Mouse (Mus musculus): Measurements from ENCODE around the gene Me3. TPM values are rescaled to one million over a fixed set of nuclear protein-coding genes. Genes with fewer than 3 reads are reported as not detected.

The Me3 gene
- polyA plus RNA-seq, 1 experiment from 2014 or later: 0.17 TPM

DNA sequence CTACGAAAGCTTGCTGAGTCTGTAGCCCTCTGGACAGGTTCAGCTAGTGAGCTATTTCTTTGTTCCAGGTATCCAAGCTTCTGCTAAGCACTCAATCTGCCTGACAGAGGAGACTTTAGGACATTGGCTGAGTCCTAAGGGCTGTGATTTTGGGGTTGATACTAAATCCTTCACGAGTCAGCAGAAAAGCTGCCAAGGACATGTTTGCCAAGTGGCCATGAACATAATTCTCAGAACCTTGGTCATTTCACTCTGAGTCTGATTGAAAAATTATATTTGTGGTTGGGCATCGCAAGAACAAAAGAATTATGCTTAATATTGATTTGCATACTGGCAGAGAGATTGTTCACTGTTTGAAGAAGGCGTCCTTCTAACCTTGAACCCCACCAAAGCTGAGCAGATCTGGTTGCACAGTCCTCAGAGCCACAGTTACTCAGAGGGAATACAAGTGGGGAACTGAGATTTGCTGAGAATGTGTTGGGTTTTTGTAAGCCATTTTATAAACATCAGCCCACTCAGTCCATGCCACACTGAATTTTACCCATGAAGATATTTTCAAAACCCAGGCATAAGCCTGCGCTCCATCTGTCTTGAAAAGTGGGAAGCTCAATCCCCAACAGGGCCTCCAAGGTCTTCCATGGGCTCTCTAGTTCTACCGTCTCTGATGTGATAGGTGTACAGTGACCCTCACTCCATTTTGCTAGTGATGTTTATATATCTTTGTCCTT is 39.1 kb downstream of the Me3 start:
- no peak overlapping the region for H3K4me2 ChIP-seq
- H3K4me1 ChIP-seq: no peaks in the 10 kb centered on the region
- no peaks in the 10 kb centered on the region for H3K9me3 ChIP-seq (replicated peaks)
- H3K36me3 ChIP-seq: no peaks in the 10 kb centered on the region
- H3K27me3 ChIP-seq (replicated peaks): no peaks in the 10 kb centered on the region
- 64% methylated on average over 6 of the region's 6 CpGs for WGBS (ENCODE audit: insufficient replicate concordance)
- no peak overlapping the region for H3K27ac ChIP-seq
- no peak overlapping the region for H3K9ac ChIP-seq
- ATAC-seq: no peak
- H3K4me3 ChIP-seq: no peak overlapping the region

DNA sequence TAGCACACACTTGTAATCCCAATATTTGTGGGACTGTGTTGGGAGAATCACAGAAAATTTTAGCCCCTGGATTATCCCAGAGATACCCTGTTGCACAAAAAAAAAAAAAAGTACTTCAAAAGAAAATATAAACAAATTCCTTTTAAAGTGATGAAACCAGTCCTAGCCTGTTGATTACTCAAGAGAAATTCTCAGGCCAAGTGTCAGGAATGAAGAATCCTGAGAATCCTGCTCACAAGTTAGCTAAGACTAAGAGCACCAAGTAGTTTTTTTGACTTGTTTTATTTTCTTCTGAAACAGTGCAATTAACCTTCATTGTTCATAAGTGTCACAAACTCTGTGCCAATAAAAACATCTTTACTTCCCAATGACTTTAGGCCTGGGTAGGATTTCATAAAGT is 44.0 kb downstream of the Me3 start:
- H3K9me3 ChIP-seq (replicated peaks): no peaks in the 10 kb centered on the region
- H3K27me3 ChIP-seq (replicated peaks): no peaks in the 10 kb centered on the region
- no peak overlapping the region for H3K4me3 ChIP-seq
- H3K36me3 ChIP-seq: no peaks in the 10 kb centered on the region
- no peak for ATAC-seq
- H3K9ac ChIP-seq: no peak overlapping the region
- no peak overlapping the region for H3K27ac ChIP-seq
- H3K4me2 ChIP-seq: no peak overlapping the region
- H3K4me1 ChIP-seq: no peaks in the 10 kb centered on the region

DNA sequence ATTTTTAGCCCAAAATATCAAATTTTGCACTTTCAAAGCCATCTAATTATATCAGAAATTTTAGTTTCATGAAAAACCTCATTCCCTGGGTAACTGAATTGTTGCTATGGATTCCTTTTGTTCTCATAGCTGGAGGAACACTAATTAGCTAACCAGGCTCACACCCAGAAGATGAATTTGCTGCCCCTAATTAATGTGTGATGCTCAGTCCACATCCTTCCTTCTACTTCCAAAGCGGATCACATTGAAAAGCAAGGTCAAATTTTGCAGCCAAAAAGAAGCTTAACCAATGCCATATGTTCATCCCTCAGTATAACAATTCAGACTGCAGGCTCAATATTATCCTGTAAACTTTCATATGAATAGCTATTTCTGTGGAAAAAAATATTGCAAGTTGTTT is 45.7 kb downstream of the Me3 start:
- Histone ChIP-seq H3K4me2 (no peak overlapping the region), H3K27ac (no peak overlapping the region), H3K9me3 (replicated peaks) (no peaks in the 10 kb centered on the region), H3K36me3 (no peaks in the 10 kb centered on the region), H3K4me3 (no peak overlapping the region), H3K27me3 (replicated peaks) (no peaks in the 10 kb centered on the region), H3K9ac (no peak overlapping the region), H3K4me1 (no peaks in the 10 kb centered on the region)
- no peak for ATAC-seq
- WGBS (ENCODE audit: insufficient replicate concordance): 63% methylated on average over 1 of the region's 1 CpGs

DNA sequence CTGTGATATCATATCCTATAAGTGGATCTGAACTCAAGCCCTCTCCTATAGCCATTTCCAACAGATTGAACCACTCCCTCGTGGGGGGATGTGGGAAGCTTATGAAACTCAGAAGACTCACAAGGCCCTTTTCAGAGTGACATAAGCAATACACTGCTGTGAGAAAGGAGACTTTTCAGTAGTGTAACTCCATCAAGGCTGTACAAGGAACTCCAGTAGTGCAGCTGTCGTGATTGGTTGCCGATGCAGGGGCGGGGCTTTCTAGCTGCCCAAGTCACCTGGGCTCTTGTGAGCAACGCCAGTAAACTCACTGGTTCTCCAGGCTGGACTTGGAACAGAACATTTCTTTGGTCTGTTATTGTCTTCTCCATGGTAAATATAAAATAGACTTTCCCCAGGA is 46.5 kb downstream of the Me3 start:
- no peak overlapping the region for H3K9ac ChIP-seq
- no peak overlapping the region for H3K4me2 ChIP-seq
- no peak overlapping the region for H3K27ac ChIP-seq
- WGBS (ENCODE audit: insufficient replicate concordance): 57% methylated on average over 5 of the region's 5 CpGs
- no peaks in the 10 kb centered on the region for H3K4me1 ChIP-seq
- H3K27me3 ChIP-seq (replicated peaks): no peaks in the 10 kb centered on the region
- H3K9me3 ChIP-seq (replicated peaks): no peaks in the 10 kb centered on the region
- no peak overlapping the region for H3K4me3 ChIP-seq
- H3K36me3 ChIP-seq: no peaks in the 10 kb centered on the region
- no peak for ATAC-seq

DNA sequence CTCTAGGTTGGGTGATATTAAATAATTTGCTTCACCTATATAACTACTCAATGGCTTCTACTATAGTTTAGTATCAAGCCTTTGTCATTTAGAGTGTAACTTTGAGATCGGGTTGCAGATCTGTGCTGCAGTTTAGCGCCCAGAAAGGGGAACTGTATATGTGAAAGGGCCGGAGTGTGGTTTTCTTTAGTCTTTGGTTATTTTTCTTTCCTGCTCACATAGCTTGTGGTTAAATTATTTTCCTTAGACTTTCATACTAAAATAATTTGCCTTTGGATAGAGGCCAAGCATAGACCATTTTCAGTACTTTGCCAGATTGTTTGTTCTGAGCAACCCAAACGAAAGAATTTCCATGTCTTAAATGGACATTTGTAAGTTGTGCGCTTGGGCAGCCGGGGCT is 46.9 kb downstream of the Me3 start:
- no peak overlapping the region for H3K4me2 ChIP-seq
- H3K27me3 ChIP-seq (replicated peaks): no peaks in the 10 kb centered on the region
- H3K4me1 ChIP-seq: no peaks in the 10 kb centered on the region
- H3K9ac ChIP-seq: no peak overlapping the region
- H3K4me3 ChIP-seq: no peak overlapping the region
- H3K36me3 ChIP-seq: no peaks in the 10 kb centered on the region
- 52% methylated on average over 6 of the region's 6 CpGs for WGBS (ENCODE audit: insufficient replicate concordance)
- H3K27ac ChIP-seq: no peak overlapping the region
- no peak for ATAC-seq
- no peaks in the 10 kb centered on the region for H3K9me3 ChIP-seq (replicated peaks)

DNA sequence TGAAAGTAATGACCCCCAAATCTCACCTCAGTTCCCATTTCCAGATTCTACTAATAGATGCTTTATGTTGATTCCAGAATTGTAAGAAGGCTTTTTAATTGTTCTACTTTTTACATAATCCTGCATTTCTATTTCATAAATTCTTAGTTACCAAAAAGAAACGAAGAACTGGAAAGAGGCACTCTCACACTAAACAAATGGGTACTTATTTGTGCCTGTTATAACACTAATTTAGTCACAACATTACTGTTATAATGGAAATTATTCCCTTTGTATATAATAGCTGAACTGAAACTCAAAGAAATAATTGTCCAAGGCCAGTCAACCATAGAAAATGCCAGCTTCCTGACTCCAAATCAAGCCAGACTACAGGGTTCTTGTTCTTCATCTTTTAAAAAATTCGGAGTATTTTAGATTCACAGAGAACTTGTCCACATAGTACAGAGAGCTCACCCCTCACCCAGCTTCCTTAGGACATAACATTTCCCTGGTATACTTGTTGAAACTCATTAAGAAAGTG is 47.5 kb downstream of the Me3 start:
- Histone ChIP-seq H3K36me3 (no peaks in the 10 kb centered on the region), H3K4me2 (no peak overlapping the region), H3K9ac (no peak overlapping the region), H3K27me3 (replicated peaks) (no peaks in the 10 kb centered on the region), H3K4me3 (no peak overlapping the region), H3K9me3 (replicated peaks) (no peaks in the 10 kb centered on the region), H3K4me1 (no peaks in the 10 kb centered on the region), H3K27ac (no peak overlapping the region)
- no peak for ATAC-seq
- WGBS (ENCODE audit: insufficient replicate concordance): 57% methylated on average over 2 of the region's 2 CpGs

DNA sequence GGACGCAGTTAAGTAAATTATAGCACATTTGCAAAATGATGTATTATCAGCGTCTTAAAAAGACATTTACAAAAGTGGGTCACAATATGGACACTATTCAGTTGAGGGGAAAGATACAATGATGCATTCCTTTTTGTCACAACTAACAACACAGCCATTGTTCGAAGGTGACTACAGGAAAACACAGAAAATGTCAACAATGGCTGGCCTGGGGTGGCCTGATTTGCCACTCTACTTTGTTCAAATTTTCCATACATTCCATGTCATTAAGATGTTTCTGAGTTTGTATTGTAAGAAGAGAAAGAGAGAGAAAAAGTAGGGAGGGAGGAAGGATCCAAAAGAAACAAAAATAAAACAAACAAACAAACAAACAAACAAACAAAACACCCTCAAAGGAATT is 48.7 kb downstream of the Me3 start:
- Histone ChIP-seq H3K27me3 (replicated peaks) (no peaks in the 10 kb centered on the region), H3K4me1 (no peaks in the 10 kb centered on the region), H3K4me3 (no peak overlapping the region), H3K9me3 (replicated peaks) (no peaks in the 10 kb centered on the region), H3K36me3 (no peaks in the 10 kb centered on the region), H3K27ac (no peak overlapping the region), H3K9ac (no peak overlapping the region), H3K4me2 (no peak overlapping the region)
- ATAC-seq: no peak
- WGBS (ENCODE audit: insufficient replicate concordance): 59% methylated on average over 3 of the region's 3 CpGs

DNA sequence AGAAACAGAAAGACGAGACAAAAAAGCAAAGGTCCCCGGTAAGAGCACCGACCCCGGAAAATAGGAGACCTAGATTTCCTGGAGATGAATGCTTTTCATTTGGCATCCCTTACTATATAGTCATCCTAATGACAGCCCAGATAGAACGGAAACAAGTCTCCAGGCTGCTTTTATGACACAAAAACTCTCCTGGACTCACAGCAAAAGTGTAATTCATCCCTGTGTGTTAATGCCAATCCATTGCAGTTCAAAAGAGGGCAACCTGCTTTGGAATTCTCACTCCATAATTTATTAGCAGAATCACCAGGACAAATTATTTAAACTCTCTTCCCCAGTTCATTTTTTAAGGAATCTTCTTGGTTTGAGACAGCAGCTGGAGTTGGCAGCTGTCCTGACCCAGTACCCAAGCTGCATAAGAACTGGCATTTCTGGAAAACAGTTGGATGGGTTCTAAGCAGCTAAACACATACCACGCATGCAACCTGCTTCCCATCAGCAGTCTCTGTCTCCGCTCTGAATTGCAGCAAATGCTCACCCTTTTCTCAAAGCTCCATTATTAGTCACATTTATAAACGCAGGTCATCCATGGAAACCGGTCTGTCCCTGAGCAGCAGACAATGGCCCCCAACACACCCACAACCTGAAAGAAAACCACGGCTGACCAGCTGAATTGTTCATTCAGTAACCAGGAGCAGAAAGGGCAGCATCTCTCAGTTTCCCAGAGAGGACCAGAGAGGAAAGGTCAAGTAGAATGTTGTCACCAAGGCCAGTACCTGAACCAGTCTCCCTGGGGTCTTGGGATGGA is 49.7 kb downstream of the Me3 start:
- Histone ChIP-seq H3K9me3 (replicated peaks) (no peaks in the 10 kb centered on the region), H3K36me3 (no peaks in the 10 kb centered on the region), H3K4me2 (no peak overlapping the region), H3K4me1 (no peaks in the 10 kb centered on the region), H3K27me3 (replicated peaks) (no peaks in the 10 kb centered on the region), H3K4me3 (no peak overlapping the region), H3K9ac (no peak overlapping the region), H3K27ac (no peak overlapping the region)
- WGBS (ENCODE audit: insufficient replicate concordance): 71% methylated on average over 10 of the region's 10 CpGs
- ATAC-seq: no peak

DNA sequence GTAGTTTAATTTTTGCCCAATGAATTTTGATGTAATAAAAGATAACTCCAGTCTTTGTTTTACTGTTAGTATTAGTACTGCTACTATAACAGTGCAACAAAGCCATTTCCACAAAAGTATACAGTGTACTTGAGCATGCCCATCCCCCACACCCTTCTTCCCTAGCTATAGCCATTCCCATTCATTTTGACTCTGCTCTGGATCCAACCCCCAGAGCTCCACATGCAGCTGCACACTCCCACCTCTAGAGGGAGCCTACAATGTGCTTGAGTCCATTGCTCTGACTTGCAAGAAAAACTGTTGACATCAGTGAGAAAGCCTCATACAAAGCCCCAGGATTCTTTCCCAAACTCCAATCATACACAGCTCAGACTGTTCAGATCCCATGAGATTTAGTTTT is 66.0 kb downstream of the Me3 start:
- Histone ChIP-seq H3K4me3 (no peak overlapping the region), H3K9me3 (replicated peaks) (no peaks in the 10 kb centered on the region)
- no peak for ATAC-seq

DNA sequence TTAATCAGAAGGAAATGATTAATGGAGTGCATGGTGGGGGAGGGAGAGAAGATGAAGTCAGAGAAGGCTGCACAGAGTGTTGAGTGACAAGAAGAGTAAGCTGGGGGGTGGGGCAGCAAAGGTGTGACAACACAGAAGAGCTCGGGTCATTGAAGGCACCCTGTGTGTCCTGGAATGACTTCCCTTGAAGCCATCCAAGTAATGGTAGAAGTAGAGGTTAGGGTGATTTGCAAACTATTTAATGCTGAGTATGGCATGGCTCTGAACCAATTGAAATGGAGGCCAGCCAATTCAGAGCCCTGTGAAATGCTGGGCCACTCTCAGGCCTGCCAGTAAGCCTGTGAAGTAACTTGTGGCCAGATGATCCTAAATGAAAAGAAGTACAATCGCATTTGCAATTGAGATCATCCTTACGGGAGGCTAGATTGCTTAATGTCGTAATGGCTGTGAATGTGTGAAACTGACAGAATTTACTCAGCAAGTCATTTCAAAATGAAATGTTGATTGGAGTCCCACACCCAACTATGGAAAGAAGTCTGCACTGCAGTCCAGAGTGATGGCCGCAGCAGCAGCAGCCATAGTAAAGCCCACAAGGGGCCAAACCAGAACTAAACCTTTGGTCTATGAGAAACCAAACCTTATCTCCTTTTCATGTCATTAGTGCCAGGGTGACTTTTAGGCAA is 67.6 kb downstream of the Me3 start:
- no peaks in the 10 kb centered on the region for H3K27me3 ChIP-seq (replicated peaks)
- no peak overlapping the region for H3K4me2 ChIP-seq
- no peak for ATAC-seq
- no peak overlapping the region for H3K4me3 ChIP-seq
- 67% methylated on average over 5 of the region's 5 CpGs for WGBS (ENCODE audit: insufficient replicate concordance)
- H3K9me3 ChIP-seq (replicated peaks): no peaks in the 10 kb centered on the region
- H3K9ac ChIP-seq: no peak overlapping the region
- no peaks in the 10 kb centered on the region for H3K4me1 ChIP-seq
- H3K36me3 ChIP-seq: no peaks in the 10 kb centered on the region
- no peak overlapping the region for H3K27ac ChIP-seq

More for the DNA sequence above, 66.0 kb downstream of the Me3 start:
- H3K27ac ChIP-seq: no peak overlapping the region
- H3K27me3 ChIP-seq (replicated peaks): no peaks in the 10 kb centered on the region
- no peak overlapping the region for H3K9ac ChIP-seq
- H3K36me3 ChIP-seq: no peaks in the 10 kb centered on the region
- no peak overlapping the region for H3K4me2 ChIP-seq
- H3K4me1 ChIP-seq: no peaks in the 10 kb centered on the region

DNA sequence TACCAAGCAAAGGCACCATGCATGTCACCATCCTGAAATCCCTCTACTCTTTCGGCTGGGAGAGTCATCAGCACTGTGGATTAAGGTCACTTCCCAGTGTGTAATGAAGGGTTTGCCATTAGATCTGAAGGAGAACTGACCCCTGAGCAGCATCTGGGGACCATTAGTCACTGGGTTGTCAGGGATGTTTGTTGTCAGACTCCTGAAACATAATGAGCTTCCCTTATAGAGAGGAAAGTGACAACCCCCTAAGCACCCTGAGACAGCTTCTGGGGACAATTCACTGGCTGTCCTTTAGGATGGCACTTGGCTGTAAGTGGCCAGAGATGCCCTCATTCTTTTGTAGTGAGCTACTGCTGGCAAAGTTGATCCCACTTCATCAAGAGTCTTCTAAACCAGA is 68.3 kb downstream of the Me3 start:
- no peaks in the 10 kb centered on the region for H3K9me3 ChIP-seq (replicated peaks)
- H3K9ac ChIP-seq: no peak overlapping the region
- H3K4me1 ChIP-seq: no peaks in the 10 kb centered on the region
- no peak overlapping the region for H3K27ac ChIP-seq
- ATAC-seq: no peak
- H3K4me2 ChIP-seq: no peak overlapping the region
- no peaks in the 10 kb centered on the region for H3K27me3 ChIP-seq (replicated peaks)
- 49% methylated on average over 1 of the region's 1 CpGs for WGBS (ENCODE audit: insufficient replicate concordance)
- no peak overlapping the region for H3K4me3 ChIP-seq
- no peaks in the 10 kb centered on the region for H3K36me3 ChIP-seq

DNA sequence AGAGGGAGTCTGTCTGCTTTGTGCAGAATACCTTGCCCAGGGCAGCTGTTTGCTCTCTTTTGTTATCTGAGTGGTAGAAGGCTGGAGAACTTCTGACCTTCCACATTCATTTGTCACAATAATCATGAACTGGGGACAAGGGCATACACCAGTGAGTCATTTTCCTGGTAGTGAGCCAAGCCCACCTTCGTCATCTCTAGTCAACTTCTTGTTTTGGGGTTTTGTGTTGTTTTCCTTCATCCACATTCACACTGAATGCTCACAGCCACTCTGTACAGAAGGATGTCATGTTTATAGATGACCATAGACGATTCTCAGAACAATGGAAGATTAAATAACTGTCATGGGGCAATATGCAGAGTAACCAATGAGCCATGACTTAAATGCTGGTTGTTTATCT is 78.6 kb downstream of the Me3 start:
- Histone ChIP-seq H3K27ac (no peak overlapping the region), H3K9me3 (replicated peaks) (no peaks in the 10 kb centered on the region), H3K36me3 (no peaks in the 10 kb centered on the region), H3K9ac (no peak overlapping the region), H3K4me1 (no peaks in the 10 kb centered on the region), H3K27me3 (replicated peaks) (no peaks in the 10 kb centered on the region), H3K4me2 (no peak overlapping the region), H3K4me3 (no peak overlapping the region)
- whole genome bisulfite sequencing (ENCODE audit: insufficient replicate concordance): 27% methylated on average over 2 of the region's 2 CpGs
- ATAC-seq: no peak

Data from liver, embryonic 12.5 days (tissue).